ENCODE assay signal across 9 mouse cellular contexts in the genomic region with DNA sequence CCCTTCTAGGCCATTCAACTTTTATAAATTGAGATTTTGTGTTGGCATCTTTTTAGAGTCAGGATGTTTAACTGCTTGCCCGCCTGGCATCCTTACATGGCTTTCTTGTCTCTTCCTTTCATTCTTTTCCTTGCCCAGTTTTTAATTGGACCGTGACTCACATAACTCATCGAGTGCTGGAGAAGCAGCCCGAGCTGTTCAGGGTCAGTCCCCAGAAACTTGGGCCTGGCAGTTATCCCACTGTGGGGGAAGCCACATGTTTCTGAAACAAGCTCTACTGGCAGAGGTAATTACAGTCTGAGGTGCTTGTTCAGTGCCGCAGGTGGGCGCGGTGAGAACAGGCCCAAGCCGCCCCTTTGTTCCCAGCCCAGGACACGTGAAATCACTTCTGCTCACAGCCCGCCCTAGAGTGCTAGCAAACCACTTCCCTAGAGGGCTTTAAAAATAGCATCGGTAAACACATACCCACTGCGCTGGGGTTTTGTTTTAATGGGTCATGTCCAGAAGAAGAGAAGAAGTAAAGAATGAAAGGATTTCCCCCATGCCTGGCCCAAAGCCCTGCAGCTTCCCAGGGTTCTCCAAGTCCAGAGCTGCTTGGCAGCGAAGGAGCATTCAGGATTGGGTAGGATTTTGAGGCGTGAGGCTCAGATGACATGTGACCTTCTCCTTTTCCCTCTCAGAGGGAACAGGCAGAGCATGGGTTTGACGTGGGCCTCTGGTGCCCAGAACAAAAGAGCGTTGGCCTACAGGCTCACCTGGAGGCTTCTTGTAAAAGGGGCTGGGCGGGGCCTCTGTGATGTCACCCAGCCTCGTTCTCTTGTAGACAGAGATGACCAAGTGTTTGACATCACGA. TPM values are rescaled to one million over a fixed set of nuclear protein-coding genes. Genes with fewer than 3 reads are reported as not detected.
DNase-seq lines count a peak whose midpoint lies in the region; ATAC-seq and TF ChIP-seq lines count a peak whose summit lies in the region.
"Had no signal": no experiment of that assay in that cellular context is flagged by ENCODE, and none has a peak within 500 bp of the region (broad histone marks: within the 10 kb centered on the region; RNA-seq: fewer than 3 reads in every experiment).

No protein-coding gene starts in this region.

- intact Hi-C loops in left cerebral cortex, postnatal 14 days (cut with DNase I): loop anchor here (5.0 kb wide), 1 partner anchor 66 kb away; the partner anchor contains the start of gene Usp6nl

- TF ChIP-seq CTCF in cerebellum, adult 2 months (IDR thresholded peaks at IDR 0.05; ENCODE audit: borderline replicate concordance, insufficient read depth, low read depth, low read length): no peak
- TF ChIP-seq CTCF in midbrain, postnatal 0 days (IDR thresholded peaks at IDR 0.05): no peak

- DNase-seq in layer of hippocampus, adult 11-12 months (ENCODE audit: low spot score): peak; percentile 53
- no peak for DNase-seq in layer of hippocampus, adult 9-10 months (ENCODE audit: low spot score)
- DNase-seq in cerebellum, adult 2 months: peak; percentile 40 to 58
- peak; percentile 24 for DNase-seq in gastrocnemius, adult 18-20 months (ENCODE audit: low spot score)
- DNase-seq in left cerebral cortex, postnatal 14 days (ENCODE audit: low spot score in 2 of 2): peak; percentile 54 to 64
- DNase-seq in midbrain, postnatal 0 days (ENCODE audit: low spot score): peak; percentile 80
- DNase-seq in splenic B cell, adult 2 months (ENCODE audit: low read depth, low spot score): peak; percentile 91

- H3K4me2 ChIP-seq in intestine, embryonic 15.5 days (replicated peaks): no peak overlapping the region
- H3K4me2 ChIP-seq in midbrain, postnatal 0 days (ENCODE audit: low read depth, low read length, poor library complexity, severe bottlenecking): no peak overlapping the region

- no peak overlapping the region for H3K9ac ChIP-seq in intestine, embryonic 15.5 days
- no peak overlapping the region for H3K9ac ChIP-seq in midbrain, postnatal 0 days (replicated peaks; ENCODE audit: low read length, poor library complexity, severe bottlenecking)

- no peak overlapping the region; the same call in 1 of the 2 replicates for H3K27ac ChIP-seq in cerebellum, adult 2 months (ENCODE audit: insufficient read depth, low read length)
- H3K27ac ChIP-seq in intestine, embryonic 15.5 days: 0 out of 2 replicates have a peak overlapping the region, but pooled peaks have one; percentile 19
- H3K27ac ChIP-seq in midbrain, postnatal 0 days (ENCODE audit: low read depth, low read length): 0 out of 2 replicates have a peak overlapping the region, but pooled peaks have one; percentile 32

- no peak for TF ChIP-seq POLR2A in cerebellum, adult 2 months (IDR thresholded peaks at IDR 0.05; ENCODE audit: borderline replicate concordance, insufficient read depth, low read length)

- no peaks in the 10 kb centered on the region for H3K27me3 ChIP-seq in cerebellum, adult 2 months (ENCODE audit: control insufficient read depth, insufficient read depth, low read length)
- H3K27me3 ChIP-seq in intestine, embryonic 15.5 days (replicated peaks): no peaks in the 10 kb centered on the region
- no peaks in the 10 kb centered on the region for H3K27me3 ChIP-seq in midbrain, postnatal 0 days (ENCODE audit: insufficient read depth, low read length)
- no peaks in the 10 kb centered on the region for H3K27me3 ChIP-seq in splenic B cell, adult 2 months (ENCODE audit: control insufficient read depth, insufficient read depth, low read length, poor library complexity, severe bottlenecking)

- H3K9me3 ChIP-seq in intestine, embryonic 15.5 days: no peaks in the 10 kb centered on the region
- H3K9me3 ChIP-seq in midbrain, postnatal 0 days (ENCODE audit: low read length): no peaks in the 10 kb centered on the region

- peaks cover 7% of the 10 kb centered on the region for H3K4me1 ChIP-seq in cerebellum, adult 2 months (ENCODE audit: control insufficient read depth, insufficient read depth, low read length)
- no peaks in the 10 kb centered on the region; the same call in 1 of the 2 replicates for H3K4me1 ChIP-seq in intestine, embryonic 15.5 days (replicated peaks)
- H3K4me1 ChIP-seq in midbrain, postnatal 0 days (ENCODE audit: insufficient read depth, low read length): no peaks in the 10 kb centered on the region

- no peak overlapping the region for H3K4me3 ChIP-seq in cerebellum, adult 2 months (replicated peaks; ENCODE audit: insufficient read depth, low read depth, low read length)
- H3K4me3 ChIP-seq in intestine, embryonic 15.5 days (replicated peaks): no peak overlapping the region
- no peak overlapping the region for H3K4me3 ChIP-seq in midbrain, postnatal 0 days (ENCODE audit: low read depth, low read length)

- peak; percentile 62; the same call in 1 of the 2 replicates for ATAC-seq in intestine, embryonic 15.5 days
- peak; percentile 53; the same call in 1 of the 2 replicates for ATAC-seq in midbrain, postnatal 0 days (ENCODE audit: low FRiP score)

- no peaks in the 10 kb centered on the region for H3K36me3 ChIP-seq in intestine, embryonic 15.5 days
- H3K36me3 ChIP-seq in midbrain, postnatal 0 days (ENCODE audit: insufficient read depth, low read length): no peaks in the 10 kb centered on the region
- H3K36me3 ChIP-seq in splenic B cell, adult 2 months (ENCODE audit: control insufficient read depth, insufficient read depth, low read length, poor library complexity, severe bottlenecking): no peaks in the 10 kb centered on the region
- H3K36me3 ChIP-seq: G1E had no signal

- WGBS in cerebellum, adult 2 months: 51% methylated on average over 19 of the region's 19 CpGs
- WGBS in intestine, embryonic 15.5 days: 62% methylated on average over 19 of the region's 19 CpGs
- 66% methylated on average over 19 of the region's 19 CpGs for WGBS in midbrain, postnatal 0 days

RNA-seq across cellular contexts. Expression of gene Echdc3, which starts 43.4 kb away (rescaled TPM):
- polyA plus RNA-seq in cerebellum, adult 2 months (2012; rRNA removed): 3.1 and 3.3 TPM in 2 replicates
- 1 to 10 TPM; 5.2 to 5.8 TPM for total RNA-seq in gastrocnemius, adult 18-20 months (2021)
- 12.0 and 13.6 TPM in 2 replicates for polyA plus RNA-seq in intestine, embryonic 15.5 days (2015; fragmentation: Nextera tagmentation; extraction: Ambion mirVana)
- total RNA-seq in left cerebral cortex, postnatal 14 days (2021): under 1 TPM; 0.37 to 0.70 TPM
- total RNA-seq in midbrain, postnatal 0 days (2014; rRNA removed): 1.5 and 2.3 TPM in 2 replicates
- polyA plus RNA-seq in midbrain, postnatal 0 days (2015; fragmentation: Nextera tagmentation; extraction: Ambion mirVana): 0.90 and 1.0 TPM in 2 replicates
- polyA plus RNA-seq: G1E had no signal
